ENCODE assay signal across 16 mouse cellular contexts in the genomic region with DNA sequence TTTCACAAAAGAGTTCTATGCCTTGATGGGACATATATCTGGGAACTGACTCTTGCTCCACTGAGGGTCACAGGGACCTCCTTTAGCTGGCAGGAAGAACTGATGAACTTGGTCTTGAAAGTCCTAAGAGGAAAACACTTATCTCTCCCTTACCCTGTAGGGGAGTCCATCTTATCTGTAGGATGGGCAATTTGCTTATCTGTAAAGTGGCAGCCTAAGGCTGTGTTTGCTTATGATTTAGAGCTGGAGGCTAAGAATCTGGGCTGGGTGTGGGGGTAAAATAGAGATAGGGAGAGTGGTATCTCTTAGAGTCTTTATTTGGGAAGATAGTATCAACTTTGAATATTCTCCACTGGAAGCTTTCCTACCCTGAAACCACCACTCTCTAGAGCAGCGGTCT.
"Had no signal": no experiment of that assay in that cellular context is flagged by ENCODE, and none has a peak within 500 bp of the region (broad histone marks: within the 10 kb centered on the region; RNA-seq: fewer than 3 reads in every experiment).

No protein-coding gene starts in this region.

- H3K4me3 ChIP-seq: neural tube, embryonic 13.5 days; neural tube, embryonic 15.5 days; stomach, embryonic 15.5 days had no signal

- H3K27ac ChIP-seq: neural tube, embryonic 13.5 days; neural tube, embryonic 15.5 days; stomach, embryonic 15.5 days; stomach, postnatal 0 days had no signal

- H3K4me1 ChIP-seq: neural tube, embryonic 13.5 days; neural tube, embryonic 15.5 days; stomach, embryonic 15.5 days had no signal

- H3K36me3 ChIP-seq: neural tube, embryonic 15.5 days; stomach, embryonic 15.5 days had no signal

- H3K9ac ChIP-seq: neural tube, embryonic 13.5 days; neural tube, embryonic 15.5 days; stomach, embryonic 15.5 days had no signal

- H3K9me3 ChIP-seq: neural tube, embryonic 13.5 days; neural tube, embryonic 15.5 days; stomach, embryonic 15.5 days had no signal

- DNase-seq: retina, postnatal 1 day; right cerebral cortex, adult 18-20 months; right cerebral cortex, postnatal 14 days; right cerebral cortex, postnatal 25 days; right cerebral cortex, postnatal 4 days; spleen, adult 18-20 months; thymus, adult 18-20 months; thymus, adult 2 months; thymus, postnatal 14 days; thymus, postnatal 25 days; thymus, postnatal 36 days; thymus, postnatal 4 days had no signal

- H3K4me2 ChIP-seq: neural tube, embryonic 13.5 days; neural tube, embryonic 15.5 days; stomach, embryonic 15.5 days had no signal

- H3K27me3 ChIP-seq: stomach, embryonic 15.5 days had no signal
